Mouse (Mus musculus) liver, adult 2 months (tissue): ENCODE measurements at regions not wholly inside any gene's neighbourhood (a gene's known extent, or its start where the extent isn't known, plus 50 kb on each side); places are given as distances from the start of the nearest gene placed in this dataset.

ENCODE experiments used
- CTCF ChIP-seq: fragments of 200-500 bp; IDR thresholded peaks from 2 replicates; pipeline ENCODE4 v1.5.1; 2011; ENCODE audit warnings: low read depth, low read length, control low read depth
- POLR2A ChIP-seq: fragments of 200-500 bp; IDR thresholded peaks from 2 replicates; pipeline ENCODE4 v1.6.1; 2011; ENCODE audit warnings: low read length, control low read depth; ENCODE audit not compliant: insufficient read depth; ENCODE audit errors: extremely low read depth

- TF ChIP-seq CTCF (no peak), POLR2A (no peak)
Observed at GRCm38 (mm10) chr4:12549265-12549664, 377.4 kb upstream of the Fam92a start.
